Mouse (Mus musculus) olfactory bulb, adult 2 months (tissue): ENCODE data around the gene Tpr. TPM values are rescaled to one million over a fixed set of nuclear protein-coding genes. Genes with fewer than 3 reads are reported as not detected.

Source experiments
- H3K27ac ChIP-seq: fragments of 200-500 bp; 2 replicates; pipeline ENCODE4 v1.5.1; 2012; ENCODE audit warnings: low read depth, low read length; ENCODE audit not compliant: insufficient read depth
- H3K4me1 ChIP-seq: fragments of 200-500 bp; 2 replicates; pipeline ENCODE4 v1.6.1; 2012; ENCODE audit warnings: low read length; ENCODE audit not compliant: control insufficient read depth, insufficient read depth
- H3K4me3 ChIP-seq: fragments of 200-500 bp; 2 replicates; pipeline ENCODE4 v1.5.1; 2012; ENCODE audit warnings: mild to moderate bottlenecking, low read depth, low read length, moderate library complexity; ENCODE audit not compliant: insufficient read depth
- CTCF ChIP-seq: fragments of 200-500 bp; IDR thresholded peaks from 2 replicates; pipeline ENCODE4 v1.5.1; 2012; ENCODE audit warnings: low read depth, mild to moderate bottlenecking, low read length, moderate library complexity; ENCODE audit not compliant: insufficient read depth
- POLR2A ChIP-seq: fragments of 200-500 bp; IDR thresholded peaks from 2 replicates; pipeline ENCODE4 v1.6.1; 2012; ENCODE audit warnings: mild to moderate bottlenecking, low read depth, low read length, moderate library complexity; ENCODE audit not compliant: insufficient read depth
- WGBS: fragments of 180-500 bp; shearing (Covaris S2); methylation state at CpG from one replicate; pipeline ENCODE4 v1.1.7; 2018; 5-methylcytosine and 5-hydroxymethylcytosine counted together
- polyA plus RNA-seq: library from polyadenylated mRNA; stranded (reverse); fragments of >200 nt; gene quantifications from 2 replicates; pipeline ENCODE4 v1.2.4, GENCODE M21; 2012; ENCODE audit warnings: low replicate concordance; ENCODE audit not compliant: missing spikeins, insufficient read depth, insufficient read length

Gene Tpr
- polyA plus RNA-seq, 1 experiment = not detected

GRCm38 (mm10) chr1:150393488-150393852 lies 832 bp downstream of the Tpr start:
- TF ChIP-seq POLR2A (no peak), CTCF (no peak)
- WGBS = under 1% methylated on average over 27 of the region's 27 CpGs
- Histone ChIP-seq H3K4me1 (no peaks in the 10 kb centered on the region), H3K27ac (peak overlapping the region; percentile 50; the same call in 1 of the 2 replicates), H3K4me3 (peak overlapping the region; percentile 97)

- no peak for TF ChIP-seq POLR2A
- no peak for TF ChIP-seq CTCF
- WGBS = 89% methylated on average over 3 of the region's 3 CpGs
Observed at GRCm38 (mm10) chr1:150396001-150396400, 3.4 kb downstream of the Tpr start.

GRCm38 (mm10) chr1:150403914-150404313 lies 11.3 kb downstream of the Tpr start:
- Histone ChIP-seq H3K27ac (no peak overlapping the region), H3K4me3 (no peak overlapping the region), H3K4me1 (no peaks in the 10 kb centered on the region)
- TF ChIP-seq CTCF (no peak), POLR2A (no peak)
- 86% methylated on average over 3 of the region's 3 CpGs for WGBS

More at GRCm38 (mm10) chr1:150396001-150396400, 3.4 kb downstream of the Tpr start:
- no peaks in the 10 kb centered on the region for H3K4me1 ChIP-seq
- H3K4me3 ChIP-seq = no peak overlapping the region
- no peak overlapping the region for H3K27ac ChIP-seq

GRCm38 (mm10) chr1:150404555-150404954 lies 11.9 kb downstream of the Tpr start:
- no peak for TF ChIP-seq CTCF
- Histone ChIP-seq H3K27ac (no peak overlapping the region), H3K4me3 (no peak overlapping the region), H3K4me1 (no peaks in the 10 kb centered on the region)
- WGBS = 88% methylated on average over 3 of the region's 3 CpGs

- no peak overlapping the region for H3K4me3 ChIP-seq
- no peak overlapping the region for H3K27ac ChIP-seq
- 85% methylated on average over 9 of the region's 9 CpGs for WGBS
- TF ChIP-seq CTCF (no peak), POLR2A (no peak)
- H3K4me1 ChIP-seq = no peaks in the 10 kb centered on the region
Observed at GRCm38 (mm10) chr1:150407285-150407684, 14.6 kb downstream of the Tpr start.

GRCm38 (mm10) chr1:150409996-150410395 lies 17.4 kb downstream of the Tpr start:
- Histone ChIP-seq H3K4me1 (no peaks in the 10 kb centered on the region), H3K4me3 (no peak overlapping the region), H3K27ac (no peak overlapping the region)
- 95% methylated on average over 6 of the region's 6 CpGs for WGBS
- TF ChIP-seq CTCF (no peak), POLR2A (no peak)

- Histone ChIP-seq H3K4me1 (no peaks in the 10 kb centered on the region), H3K4me3 (no peak overlapping the region), H3K27ac (no peak overlapping the region)
- 97% methylated on average over 3 of the region's 3 CpGs for WGBS
- TF ChIP-seq POLR2A (no peak), CTCF (no peak)
Observed at GRCm38 (mm10) chr1:150416006-150416405, 23.4 kb downstream of the Tpr start.

GRCm38 (mm10) chr1:150418426-150418825 lies 25.8 kb downstream of the Tpr start:
- H3K4me1 ChIP-seq = no peaks in the 10 kb centered on the region
- no peak overlapping the region for H3K27ac ChIP-seq
- TF ChIP-seq POLR2A = no peak
- TF ChIP-seq CTCF = no peak
- WGBS = 90% methylated on average over 4 of the region's 4 CpGs
- no peak overlapping the region for H3K4me3 ChIP-seq

- no peak for TF ChIP-seq POLR2A
- TF ChIP-seq CTCF = no peak
- Histone ChIP-seq H3K27ac (no peak overlapping the region), H3K4me3 (no peak overlapping the region), H3K4me1 (no peaks in the 10 kb centered on the region)
- WGBS = 72% methylated on average over 9 of the region's 9 CpGs
Observed at GRCm38 (mm10) chr1:150425665-150426064, 33.0 kb downstream of the Tpr start.

GRCm38 (mm10) chr1:150426216-150426615 lies 33.6 kb downstream of the Tpr start:
- 50% methylated on average over 3 of the region's 3 CpGs for WGBS
- H3K4me3 ChIP-seq = no peak overlapping the region
- no peak overlapping the region for H3K27ac ChIP-seq
- TF ChIP-seq POLR2A (no peak), CTCF (no peak)
- H3K4me1 ChIP-seq = no peaks in the 10 kb centered on the region
